Mouse (Mus musculus): ENCODE measurements around the gene Mtss1l.
A peak's percentile ranks its signal among the peaks of the same experiment; 100 is the strongest.

The Mtss1l gene

GRCm38 (mm10) chr8:110706288-110706870 lies 14.9 kb upstream of the Mtss1l start:
- no peak for DNase-seq (ENCODE audit: low spot score in 2 of 2)

GRCm38 (mm10) chr8:110708429-110708828 lies 12.8 kb upstream of the Mtss1l start:
- no peak for DNase-seq (ENCODE audit: low spot score in 2 of 2)

DNA sequence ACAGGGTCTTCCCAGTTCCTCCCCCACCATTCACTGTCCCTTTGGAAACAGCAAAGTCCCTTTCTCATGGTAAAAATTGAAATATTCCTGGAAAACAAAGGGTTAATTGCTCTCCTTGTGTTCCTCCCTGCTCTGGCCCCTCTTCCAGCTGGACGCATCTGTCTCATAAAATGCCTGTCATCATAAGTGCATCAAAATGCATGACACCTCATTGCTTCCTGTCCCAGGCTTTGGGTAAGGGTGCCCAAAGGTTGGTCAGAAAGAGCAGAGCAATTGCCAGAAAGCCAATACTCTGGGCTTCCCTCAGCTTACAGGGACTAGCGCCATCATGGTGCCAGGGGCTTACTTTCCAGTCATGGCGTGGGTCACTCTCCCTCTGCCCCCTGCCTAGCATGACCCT lies 10.7 kb upstream of the Mtss1l start:
- DNase-seq (ENCODE audit: low spot score in 2 of 2) = no peak

DNA sequence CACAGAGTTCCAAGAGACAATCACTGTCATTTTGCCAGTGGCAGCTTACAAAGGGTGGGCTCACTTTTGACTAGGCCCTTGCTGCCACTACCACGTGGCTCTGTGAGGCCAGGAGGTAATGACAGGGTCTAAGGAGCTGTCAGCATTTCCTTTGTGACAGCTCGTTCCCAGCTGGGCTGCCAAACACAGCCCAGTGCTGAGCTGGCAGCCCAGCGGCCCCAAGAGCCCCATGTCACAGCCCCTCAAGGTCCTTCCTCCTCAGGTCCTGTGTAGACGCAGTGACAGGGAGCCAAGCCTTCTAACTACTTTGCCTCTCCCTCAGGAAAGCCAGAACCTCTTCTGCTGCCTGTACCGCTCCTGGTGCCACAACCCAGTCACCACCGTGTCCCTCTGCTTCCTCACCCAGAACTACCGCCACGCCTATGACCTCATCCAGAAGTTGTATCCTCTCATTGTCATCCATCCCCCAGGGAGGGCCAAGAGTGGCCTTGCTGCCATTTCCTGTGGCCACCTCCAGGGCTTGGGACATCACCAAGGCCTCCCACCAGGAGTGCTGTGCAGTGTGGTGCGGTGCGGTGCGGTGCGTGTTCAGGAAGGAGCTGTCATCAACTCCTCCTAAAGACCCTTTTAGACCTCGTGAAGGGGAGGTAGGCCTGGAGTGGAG lies 9.9 kb upstream of the Mtss1l start:
- DNase-seq (ENCODE audit: low spot score in 2 of 2) = no peak

GRCm38 (mm10) chr8:110713073-110713472 lies 8.2 kb upstream of the Mtss1l start:
- no peak for DNase-seq (ENCODE audit: low spot score in 2 of 2)

DNA sequence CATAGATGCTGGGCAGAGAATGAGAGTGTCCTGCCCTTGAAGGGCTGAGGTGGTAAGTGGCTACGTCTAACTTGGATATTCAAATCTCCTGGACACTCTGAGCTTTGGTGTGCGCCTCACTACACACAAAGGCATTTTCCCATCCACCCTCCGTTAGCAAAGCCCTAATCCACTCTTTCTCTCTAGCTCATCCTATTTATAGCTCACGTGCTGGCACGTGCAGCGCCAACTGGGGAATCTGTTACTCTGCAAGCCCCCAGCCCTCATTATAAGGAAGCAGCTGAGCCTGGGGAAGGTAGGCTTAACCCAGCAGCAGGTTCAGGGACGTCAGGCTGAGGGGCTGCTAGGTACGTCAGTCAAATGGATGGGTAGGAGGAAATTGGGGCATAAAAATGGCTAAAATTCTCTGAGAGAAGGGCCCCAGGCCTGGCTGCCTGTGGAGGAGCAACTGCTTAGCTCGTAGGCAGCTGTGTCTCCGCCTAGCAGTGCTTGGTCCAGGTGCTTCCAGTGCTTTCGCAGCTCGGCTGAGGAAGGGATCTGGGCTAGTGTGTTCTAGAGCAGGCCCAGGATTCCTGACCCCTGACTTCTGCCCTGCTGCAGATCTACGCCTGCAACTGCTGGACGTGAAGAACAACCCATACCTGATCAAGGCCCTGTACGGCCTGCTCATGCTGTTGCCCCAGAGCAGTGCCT lies 6.3 kb upstream of the Mtss1l start:
- no peak for DNase-seq (ENCODE audit: low spot score in 2 of 2)

DNA sequence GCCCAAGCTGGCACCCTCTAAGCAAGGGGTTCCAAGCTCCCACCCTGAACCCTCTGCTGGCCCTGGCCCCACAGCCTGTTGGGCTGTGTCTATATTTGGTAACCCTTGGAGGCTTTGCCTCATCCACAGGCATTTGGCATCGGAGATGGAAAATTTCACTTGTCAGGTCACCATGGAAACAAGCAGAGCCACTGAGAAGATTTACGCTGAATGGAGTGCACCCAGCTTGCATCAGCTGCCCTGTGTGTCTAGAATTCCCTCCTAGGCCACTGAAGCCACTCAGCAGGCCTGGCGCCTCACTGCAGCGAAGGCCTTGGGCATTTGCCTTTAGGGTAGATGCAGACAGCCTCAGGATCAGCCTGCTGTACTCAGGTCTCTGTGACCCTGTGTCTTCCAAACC lies 5.2 kb upstream of the Mtss1l start:
- peak; percentile 69 to 88 for DNase-seq (ENCODE audit: low spot score in 2 of 2)

- DNase-seq (ENCODE audit: low spot score in 2 of 2) = no peak
Observed at GRCm38 (mm10) chr8:110717131-110717530, 4.1 kb upstream of the Mtss1l start.

DNA sequence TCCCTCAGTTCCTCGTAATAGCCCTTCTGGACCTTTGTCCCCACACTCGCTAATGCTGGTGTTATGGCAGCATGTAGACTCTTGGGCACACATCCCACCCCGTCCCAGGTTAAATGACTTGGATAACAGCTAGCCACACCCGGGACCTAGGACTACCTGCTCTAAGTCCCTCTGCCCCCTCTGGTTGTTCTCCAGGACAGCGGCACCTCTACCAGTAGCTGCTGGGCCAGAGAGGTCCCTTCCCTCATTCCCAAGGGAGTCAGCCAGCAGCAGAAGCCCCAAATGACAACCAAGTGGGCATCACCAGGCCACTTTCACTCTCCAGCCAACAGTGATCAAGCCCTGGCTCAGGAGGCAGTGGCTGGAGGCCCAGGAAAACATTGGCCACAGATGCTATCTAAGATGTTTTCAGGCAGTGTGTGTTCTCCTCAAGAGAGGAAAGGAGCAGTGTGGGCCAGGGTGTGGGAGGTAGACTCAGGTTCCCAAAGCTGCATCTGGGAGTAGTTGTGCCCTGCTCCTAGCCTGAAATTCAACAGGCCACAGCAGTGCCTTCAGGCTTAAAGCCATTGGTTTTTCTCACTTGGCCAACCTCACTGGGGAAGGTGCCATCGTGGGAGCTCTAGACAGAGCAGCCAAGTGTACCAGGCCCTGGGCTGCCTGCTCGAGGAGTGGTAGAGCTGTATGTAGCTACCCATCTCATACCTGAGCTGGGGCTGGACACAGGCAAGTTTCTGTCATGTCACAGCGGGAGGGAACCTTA lies 2.9 kb upstream of the Mtss1l start:
- no peak for DNase-seq (ENCODE audit: low spot score in 2 of 2)

GRCm38 (mm10) chr8:110718969-110719670 lies 2.2 kb upstream of the Mtss1l start:
- DNase-seq (ENCODE audit: low spot score in 2 of 2) = no peak

DNA sequence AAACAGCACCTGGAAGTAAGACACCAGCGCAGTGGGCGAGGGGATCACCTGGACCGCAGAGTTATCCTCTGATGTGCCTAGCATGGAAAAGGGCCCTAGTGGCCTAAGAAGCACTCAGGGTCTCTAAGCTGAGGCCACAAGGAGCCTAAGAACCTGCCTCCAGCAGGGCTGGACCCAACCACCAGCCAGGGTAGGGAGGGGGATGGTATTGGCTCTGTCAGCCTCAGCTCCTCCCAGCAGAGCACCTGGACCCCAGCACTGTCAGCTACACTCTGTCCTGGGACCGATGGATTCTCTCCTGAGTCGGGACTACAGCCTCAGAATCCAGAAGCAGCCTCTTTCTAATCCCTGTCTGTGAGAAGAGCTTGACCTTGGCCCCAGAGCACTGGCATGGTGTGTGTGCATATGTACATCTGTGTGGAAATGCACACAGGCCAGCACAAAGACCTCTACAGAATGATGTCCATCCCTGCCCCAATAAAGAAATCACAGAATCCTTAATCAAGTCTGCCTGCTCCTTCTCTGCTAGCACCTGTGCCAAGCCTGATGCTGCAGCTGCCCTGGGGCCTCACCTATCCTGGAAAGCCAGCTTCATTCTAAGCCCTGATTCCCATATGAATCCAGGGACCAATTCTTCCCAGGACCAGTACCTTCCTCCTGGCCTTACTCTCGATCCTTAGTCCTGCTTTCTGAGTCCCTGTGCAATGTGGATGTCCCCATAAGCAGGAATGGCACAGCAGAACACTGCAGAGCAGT lies 1.2 kb upstream of the Mtss1l start:
- DNase-seq (ENCODE audit: low spot score in 2 of 2) = no peak

GRCm38 (mm10) chr8:110721606-110722413 lies 534 bp downstream of the Mtss1l start:
- no peak for DNase-seq (ENCODE audit: low spot score in 2 of 2)

GRCm38 (mm10) chr8:110722414-110723011 lies 1.2 kb downstream of the Mtss1l start:
- no peak for DNase-seq (ENCODE audit: low spot score in 2 of 2)

DNA sequence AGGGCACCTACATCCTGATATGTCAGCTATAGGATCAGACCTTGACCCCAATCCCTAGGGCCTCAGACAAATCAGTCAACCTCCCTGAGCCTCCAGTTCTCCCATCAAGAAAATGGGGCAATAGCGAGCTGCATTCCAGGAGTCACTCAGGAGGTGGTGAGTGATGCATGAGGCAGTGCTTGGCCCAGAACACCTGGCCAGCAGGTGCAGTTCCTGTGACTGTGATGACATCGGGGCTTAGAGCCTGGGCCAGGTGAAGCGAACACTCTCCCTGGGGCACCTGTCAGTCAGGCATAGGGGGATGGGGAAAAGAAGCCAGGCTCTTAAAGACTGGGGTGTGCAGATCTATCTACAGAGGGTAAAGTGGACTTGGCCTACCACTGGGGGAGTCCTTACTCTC lies 3.2 kb downstream of the Mtss1l start:
- no peak for DNase-seq (ENCODE audit: low spot score in 2 of 2)

- DNase-seq (ENCODE audit: low spot score in 2 of 2) = peak; percentile 58 to 63
Observed at GRCm38 (mm10) chr8:110725084-110725838, 4.0 kb downstream of the Mtss1l start.

- peak; percentile 64 to 65 for DNase-seq (ENCODE audit: low spot score in 2 of 2)
Observed at GRCm38 (mm10) chr8:110726893-110727292, 5.6 kb downstream of the Mtss1l start.

GRCm38 (mm10) chr8:110731346-110731859 lies 10.1 kb downstream of the Mtss1l start:
- no peak for DNase-seq (ENCODE audit: low spot score in 2 of 2)

DNA sequence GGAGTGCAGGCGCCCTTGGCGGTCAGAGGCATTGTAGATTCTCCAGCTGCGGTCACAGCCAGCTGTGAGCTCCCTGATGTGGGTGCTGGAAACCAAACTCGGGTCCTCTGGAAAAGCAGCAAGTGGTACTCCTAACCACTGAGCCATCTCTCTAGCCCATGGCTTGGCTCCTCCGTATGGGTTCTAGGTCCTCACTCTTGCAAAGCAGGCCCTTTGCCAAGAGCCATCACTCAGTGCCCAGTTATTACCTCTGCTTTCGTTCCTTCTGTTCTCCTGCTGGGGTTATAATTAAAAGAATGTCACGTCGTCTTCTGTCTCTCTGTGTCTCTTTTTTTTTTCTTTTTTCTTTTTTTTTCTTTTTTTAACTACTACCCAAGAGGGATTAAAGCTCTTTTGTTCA lies 11.8 kb downstream of the Mtss1l start:
- DNase-seq (ENCODE audit: low spot score in 2 of 2) = no peak

Data from frontal cortex, postnatal 36 days (tissue).